Mouse (Mus musculus) megakaryocyte, embryonic 14.5 days (primary cell): Measurements from ENCODE around the gene Arl6ip1.

Experiments
- FLI1 ChIP-seq: IDR thresholded peaks from 2 replicates; pipeline ENCODE4 v1.6.1; 2012; ENCODE audit warnings: low read length, inconsistent platforms, mixed read lengths
- GATA1 ChIP-seq: IDR thresholded peaks from 3 replicates; pipeline ENCODE4 v1.6.1; 2012; ENCODE audit warnings: mixed read lengths, low read length, inconsistent platforms, borderline replicate concordance

- no peak for TF ChIP-seq GATA1
- no peak for TF ChIP-seq FLI1
These were observed 27.0 kb upstream of the Arl6ip1 start for GRCm38 (mm10) chr7:118156461-118156860.
